Mouse (Mus musculus): ENCODE measurements at regions not wholly inside any gene's neighbourhood (a gene's known extent, or its start where the extent isn't known, plus 50 kb on each side); places are given as distances from the start of the nearest gene placed in this dataset.
A peak's percentile ranks its signal among the peaks of the same experiment; 100 is the strongest.

- peak; percentile 1 for DNase-seq
Observed at GRCm38 (mm10) chrX:32224989-32225388, 53.2 kb upstream of the Btbd35f2 start.

All from kidney, adult 9 months (tissue).